Mouse (Mus musculus): ENCODE results near the gene 2210016L21Rik.

Gene 2210016L21Rik

DNA sequence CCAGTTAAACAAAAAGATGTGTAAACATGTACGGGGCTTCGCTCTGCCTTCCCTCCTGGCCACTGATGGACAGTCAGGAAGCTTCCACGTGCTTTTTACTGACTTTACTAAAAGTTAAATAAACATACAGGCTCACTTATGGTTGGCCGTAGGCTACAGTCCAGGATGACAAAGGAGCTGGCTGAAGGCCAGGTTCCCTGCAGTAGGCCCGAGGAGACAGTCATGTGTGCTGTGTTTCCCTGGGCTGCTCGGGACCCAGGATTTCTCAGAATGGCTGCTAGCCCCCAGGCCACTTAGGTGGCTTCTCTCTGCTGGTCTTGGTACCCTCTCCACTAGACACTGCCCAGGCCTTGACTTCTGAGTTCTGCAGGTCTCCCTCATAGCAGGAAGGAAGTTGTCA, 6.9 kb downstream of the 2210016L21Rik start:
- no peak for DNase-seq

DNA sequence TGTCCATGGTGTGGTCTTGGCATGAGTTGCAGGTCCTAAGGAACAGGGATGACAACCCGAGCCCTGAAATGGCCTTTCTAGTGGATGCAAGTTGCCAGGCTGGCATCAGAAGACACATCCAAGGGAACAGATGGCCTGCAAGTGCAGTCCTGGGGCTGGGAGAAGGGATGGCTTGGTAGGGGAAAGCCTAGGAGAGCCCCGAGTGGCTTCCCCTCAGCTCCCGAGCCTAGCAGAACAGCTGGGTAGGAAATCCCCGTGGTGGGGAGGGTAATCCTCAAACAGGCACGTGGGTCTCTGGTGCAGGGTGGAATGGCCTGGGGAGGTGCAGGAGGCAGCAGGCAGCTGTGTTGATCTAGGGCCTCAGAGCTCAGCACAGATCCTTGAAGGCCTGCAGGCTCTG, 7.4 kb downstream of the 2210016L21Rik start:
- no peak for DNase-seq

DNA sequence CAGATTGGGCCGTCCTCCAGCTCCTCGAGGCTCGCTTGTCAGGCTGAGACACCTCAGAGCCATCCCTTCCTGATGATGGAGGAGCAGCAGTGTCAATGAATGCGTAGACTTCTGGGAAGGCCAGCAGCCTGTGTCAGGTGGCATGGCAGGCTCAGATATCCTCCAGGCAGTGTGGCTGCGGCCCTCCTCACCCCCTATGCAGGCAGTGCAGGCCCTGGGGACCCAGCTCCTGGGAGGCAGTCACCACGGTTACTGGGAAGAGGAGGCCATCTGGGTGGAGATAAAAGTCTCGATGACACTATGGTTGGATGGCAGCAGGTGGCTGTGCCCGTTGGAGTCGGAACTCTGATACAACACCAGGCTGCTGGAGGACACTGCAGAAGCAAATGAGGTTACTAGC, 7.9 kb downstream of the 2210016L21Rik start:
- DNase-seq, result no peak

DNA sequence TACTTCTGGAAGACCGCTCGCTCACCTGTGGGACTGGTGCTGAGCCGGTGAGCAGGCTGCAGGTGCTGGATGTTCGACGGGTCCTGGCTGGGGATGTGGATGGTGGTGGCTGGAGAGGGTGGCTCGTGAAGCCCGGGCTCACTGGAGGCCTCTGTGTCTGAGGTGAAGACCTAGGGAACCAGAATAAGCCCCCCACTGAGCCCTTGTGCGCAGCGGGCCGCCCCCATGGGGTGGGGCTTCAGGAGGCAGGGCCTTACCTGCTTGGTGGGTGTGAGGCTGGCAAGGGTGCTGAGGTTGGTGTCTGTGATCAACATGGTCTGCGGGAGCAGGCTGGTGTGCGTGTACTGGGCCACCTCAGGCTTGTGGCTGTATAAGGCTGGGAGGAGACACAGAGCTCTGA, 8.7 kb downstream of the 2210016L21Rik start:
- DNase-seq, result no peak

DNA sequence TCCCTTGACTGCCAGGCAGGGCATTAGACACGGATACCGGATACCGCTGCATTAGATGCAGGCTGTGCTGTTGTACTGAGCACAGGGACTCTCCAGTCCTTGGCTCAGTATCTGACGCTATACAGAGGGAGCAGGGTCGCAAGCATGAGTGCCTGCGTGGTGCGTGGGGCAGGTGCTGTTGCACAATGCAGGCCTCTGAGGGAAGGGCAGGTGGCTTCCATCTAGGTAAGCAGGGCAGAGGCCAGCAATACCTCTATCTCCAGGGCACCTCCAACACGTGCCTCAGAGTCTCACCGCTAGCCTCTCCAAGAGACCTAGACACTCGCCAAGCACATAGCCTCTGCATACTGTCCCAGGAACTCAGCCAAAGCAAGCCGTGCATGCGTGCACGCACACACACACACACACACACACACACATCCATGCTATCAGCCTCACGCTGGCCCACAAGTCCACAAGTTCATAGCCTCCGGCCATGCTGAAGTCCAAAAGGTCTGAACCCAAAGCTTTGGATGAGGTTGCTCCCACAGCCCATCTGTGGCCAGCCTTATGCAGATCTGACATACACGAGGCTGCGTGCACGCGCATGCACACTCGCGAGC, 9.4 kb downstream of the 2210016L21Rik start:
- DNase-seq, result no peak

DNA sequence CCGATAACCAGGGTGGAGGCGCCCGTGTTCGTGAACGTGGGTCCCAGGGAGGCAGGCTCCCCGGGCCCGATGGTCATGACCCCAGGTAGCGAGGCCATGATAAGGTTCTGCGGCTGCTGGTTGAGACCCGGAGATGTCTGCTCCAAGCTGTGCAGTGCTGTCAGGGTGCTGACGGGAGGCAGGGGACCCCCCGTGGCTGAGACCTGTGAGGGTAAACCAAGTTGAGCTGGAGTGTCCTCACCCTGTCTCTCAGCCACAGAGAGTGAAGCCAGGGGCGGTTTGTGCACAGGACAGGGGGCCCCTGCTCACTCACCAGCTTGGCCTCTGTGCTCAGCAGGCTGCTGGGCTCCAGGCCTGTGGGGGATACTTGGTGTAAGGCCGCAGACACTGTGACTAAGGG, 11.4 kb downstream of the 2210016L21Rik start:
- no peak for DNase-seq

DNA sequence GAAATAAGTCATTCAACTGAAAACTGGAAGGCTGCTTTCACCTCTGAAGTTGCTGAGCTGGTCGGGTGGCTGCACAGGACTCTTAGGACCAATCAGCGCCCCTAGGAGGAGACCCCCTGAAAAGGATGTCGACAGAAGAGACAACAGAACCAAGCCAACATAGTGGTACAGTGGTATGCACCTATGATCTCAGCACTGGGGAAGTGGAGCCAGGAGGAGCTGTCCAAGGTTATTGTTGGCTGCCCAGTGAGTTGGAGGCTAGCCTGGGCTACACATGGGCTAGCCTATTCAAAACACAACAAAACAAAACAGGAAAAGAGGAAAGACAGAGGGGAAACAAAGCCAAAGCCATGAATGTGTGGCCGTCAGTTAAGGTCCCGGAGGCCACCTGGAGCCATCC, 16.1 kb downstream of the 2210016L21Rik start:
- no peak for DNase-seq

DNA sequence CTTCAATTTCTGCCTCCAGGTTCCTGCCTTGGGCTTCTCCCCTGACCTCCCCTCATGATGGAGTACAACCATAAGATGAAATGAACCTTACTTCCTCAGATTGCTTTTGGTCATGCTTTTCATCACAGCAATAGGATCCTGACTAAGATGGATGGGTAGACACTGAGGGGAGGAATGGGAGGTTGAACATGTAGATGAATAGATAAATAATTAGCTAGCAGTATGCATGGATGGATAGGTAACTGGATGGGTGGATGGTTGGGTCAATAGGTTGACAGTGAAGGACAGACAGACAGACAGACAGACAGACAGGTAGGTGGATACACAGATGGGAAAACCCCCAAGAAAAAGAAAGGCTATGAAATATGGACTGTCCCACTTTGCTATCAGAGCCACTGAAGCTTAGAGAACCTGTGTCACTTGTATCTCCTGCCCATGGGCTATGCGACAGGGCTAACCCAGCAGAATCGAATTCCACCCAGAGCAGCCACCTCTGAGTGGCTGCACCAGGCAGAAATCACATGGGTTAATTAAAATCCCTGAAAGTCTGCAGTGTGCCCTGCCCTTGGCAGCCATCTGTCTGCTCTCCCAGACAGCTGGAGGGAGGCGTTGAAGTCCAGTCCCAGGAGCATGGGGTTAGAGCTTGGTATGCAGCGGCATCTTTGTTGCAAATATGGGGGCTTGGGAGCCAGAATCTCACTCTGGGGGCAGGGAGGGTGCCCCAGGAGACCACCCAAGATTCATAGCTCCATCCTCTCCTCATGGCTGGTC, 19.8 kb downstream of the 2210016L21Rik start:
- DNase-seq, result no peak

DNA sequence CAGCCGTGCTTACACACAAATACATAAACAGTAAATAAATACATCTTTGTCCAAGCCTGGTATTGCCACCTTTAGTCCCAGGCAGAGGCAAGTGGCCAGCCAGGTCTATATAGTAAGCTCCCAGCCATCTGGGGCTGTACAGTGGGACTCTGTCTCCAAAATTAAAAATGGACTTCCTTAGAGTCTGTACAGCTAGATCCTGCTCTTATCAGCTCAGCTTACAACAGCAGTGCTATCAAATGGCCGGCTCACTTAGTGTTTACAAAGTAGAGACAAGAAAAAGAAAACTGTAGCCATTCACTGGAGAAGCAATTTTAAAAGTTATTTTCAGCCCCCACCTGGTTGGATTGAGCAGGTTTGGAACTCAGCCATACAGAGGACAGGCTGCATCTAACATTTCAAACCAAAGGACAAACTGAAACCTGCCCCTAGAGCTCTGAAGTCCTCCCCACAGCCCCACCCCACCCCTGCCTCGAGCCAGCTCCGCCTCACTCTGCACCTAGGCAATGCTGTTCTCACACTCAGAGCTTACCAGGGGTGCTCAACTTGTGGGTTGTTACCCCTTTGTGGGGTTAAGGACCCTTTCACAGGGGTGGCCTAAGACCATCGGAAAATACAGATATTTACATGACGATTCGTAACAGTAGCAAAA, 22.5 kb downstream of the 2210016L21Rik start:
- DNase-seq, result no peak

DNA sequence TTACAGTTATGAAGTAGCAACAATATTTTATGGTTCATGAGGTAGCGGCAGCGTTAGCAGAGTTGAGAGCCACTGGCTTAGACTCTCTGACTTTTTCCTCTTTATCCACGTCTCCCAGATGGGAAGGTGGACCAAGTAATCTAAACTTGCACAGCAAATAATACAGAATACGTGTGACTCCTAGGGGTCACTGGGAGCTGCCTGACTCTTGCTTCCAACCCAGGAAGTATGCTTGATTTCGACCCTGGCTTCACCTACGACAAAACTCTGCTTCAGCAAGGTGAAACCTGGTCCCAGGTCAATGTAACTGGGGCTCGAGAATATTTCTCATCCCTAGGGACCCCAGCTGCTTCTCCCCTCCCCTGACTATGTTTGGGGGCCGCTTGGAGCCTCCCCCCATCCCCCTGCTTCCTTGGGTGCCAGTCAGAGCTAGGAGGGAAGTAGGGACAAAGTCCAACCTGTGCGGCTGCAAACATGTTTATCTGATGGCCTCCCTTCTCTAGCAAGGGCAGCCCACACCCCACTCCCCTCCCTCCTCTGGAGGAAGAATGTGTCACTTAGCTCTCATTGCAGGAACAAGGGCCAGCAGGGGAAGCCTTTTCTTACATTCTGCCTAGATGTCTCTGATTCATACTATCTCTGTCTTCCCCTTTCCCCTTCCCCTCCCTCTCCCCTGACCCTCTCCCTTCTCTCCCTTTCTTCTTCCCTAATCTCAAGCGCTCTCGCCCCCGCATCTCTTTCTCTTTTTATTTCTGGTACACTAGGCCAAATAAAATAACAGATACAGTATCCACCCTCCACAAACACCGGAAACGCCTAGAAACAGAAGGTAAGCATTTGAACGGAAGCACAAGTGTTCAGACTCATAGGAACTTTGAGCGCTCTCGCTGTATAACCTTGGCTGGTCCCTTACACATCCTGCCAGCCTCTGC, 23.3 kb downstream of the 2210016L21Rik start:
- no peak for DNase-seq

DNA sequence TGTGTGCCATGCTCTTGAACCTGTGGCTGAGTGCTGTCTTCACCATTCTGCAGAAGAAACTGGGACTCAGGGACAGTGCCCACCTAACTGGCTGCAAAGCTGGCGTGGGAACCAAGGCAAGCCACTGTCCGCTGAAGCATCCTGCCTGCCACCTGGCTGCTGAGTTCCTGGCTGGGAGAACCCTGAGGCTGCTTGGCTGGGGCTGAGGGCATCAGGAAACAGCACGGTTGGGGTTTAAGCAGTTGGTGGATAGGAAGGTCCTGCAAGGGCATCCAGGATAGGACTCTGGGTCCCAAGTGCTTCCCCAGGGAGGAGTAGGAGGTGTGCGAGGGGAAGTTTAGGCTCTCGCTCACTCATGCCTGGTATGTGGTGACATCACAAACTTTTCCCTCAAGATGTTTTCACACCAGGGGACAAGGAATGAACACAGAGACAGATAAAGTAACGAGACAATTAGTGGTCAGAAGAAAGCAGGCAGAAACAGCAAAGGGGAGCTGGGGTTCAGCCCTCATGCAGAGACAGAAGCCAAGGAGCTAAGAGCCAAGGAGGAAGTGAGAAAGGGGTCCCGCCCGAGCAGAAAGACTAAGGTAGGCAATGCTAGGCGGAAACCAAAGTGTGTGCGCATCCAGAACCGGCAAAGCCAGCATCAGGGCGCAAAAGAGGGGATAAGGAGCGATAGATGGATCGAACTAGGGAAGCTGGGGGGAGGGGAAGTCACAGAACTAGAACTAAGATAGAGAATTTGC, 25.7 kb downstream of the 2210016L21Rik start:
- no peak for DNase-seq

DNA sequence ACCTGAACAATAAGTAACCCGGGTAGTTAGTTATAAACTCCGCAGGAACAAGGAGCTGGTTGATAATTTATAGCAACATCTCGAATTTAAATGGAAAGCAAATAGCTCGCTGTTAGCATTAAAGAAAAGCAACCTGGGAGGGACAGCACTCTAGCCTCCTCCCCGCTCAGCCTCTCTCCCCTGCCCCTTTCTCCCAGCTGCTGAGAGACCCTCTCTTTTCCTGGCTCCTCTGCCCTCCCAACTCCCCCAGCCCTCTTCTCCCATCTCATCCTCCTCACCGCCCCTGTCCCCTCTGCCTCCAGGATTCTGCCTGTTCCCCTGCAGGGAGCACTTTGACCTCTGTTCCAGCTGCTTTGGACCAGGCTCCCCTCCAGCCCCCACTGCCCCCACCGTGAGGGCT, 26.7 kb downstream of the 2210016L21Rik start:
- no peak for DNase-seq

DNA sequence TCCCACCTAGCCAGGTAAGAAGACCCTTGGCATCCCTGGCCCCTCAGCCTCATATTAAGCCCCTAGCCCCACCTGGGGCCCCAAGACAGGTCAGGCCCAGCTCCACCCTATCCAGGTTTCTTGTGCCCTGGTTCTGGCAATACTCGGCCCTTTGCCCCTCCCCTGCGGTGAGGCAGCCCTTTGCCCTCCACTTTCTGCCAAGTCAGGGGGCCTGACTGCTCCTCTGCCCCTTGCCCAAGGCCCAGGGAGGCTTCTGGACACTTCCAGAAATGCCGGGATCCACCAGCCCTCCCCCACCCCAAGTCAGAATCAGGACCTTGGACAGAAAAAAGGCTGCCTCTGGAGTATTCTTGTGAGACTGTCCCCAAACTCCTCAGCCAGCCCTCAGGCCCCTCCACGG, 27.1 kb downstream of the 2210016L21Rik start:
- no peak for DNase-seq

DNA sequence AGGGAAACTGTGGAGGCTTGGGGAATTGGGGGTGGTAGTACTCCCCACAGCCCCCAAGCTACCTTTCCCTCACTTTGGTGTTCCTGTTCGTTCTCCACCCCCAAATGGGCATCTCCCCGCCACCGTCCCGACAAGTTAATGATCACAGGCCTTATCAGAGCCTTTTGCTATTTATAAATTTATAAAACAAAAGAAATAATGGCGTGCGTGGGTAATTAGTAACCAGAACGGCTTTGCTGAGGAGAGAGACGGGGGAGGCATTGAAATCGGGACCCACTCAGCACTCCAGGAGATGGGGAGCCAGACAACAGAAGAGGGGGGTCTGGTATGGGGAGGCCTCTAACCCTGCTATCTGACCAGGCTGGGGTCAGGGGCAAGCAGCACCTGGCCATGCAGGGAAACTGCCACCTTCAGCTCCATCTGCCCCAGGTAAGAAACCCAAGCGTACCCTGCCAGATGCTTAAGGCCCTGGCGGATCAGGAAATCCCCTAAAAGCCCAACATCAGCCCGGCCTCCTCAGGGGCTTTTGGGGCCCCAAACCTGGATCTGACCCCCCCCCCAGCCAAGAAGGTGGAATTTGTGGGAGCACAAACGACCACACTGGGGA, 27.8 kb downstream of the 2210016L21Rik start:
- DNase-seq, result no peak

DNA sequence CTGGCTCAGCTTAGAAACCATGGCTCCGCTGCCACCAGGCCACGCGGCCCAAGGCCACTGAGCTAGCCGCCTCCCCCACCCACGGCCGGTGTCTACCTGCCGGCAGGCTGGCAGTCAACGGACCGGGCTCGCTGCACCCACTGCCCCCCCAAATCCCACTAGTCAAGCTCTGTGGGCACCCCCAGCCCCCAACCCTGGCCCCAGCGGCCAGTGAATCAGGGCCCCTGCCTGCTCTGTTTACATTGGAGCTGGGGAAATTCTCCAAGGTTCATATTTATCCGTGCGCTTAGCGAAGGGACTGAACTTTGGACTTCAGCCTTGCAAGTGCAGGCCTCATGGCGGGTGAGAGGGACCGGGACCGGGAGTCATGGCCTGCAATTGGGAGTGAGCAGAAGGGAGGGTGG, 28.9 kb downstream of the 2210016L21Rik start, which contains the start of gene Hnf1a:
Gene Hnf1a (minus strand): TSS at position 271 of the 404 bp plus-strand sequence.
- DNase-seq, result no peak

DNA sequence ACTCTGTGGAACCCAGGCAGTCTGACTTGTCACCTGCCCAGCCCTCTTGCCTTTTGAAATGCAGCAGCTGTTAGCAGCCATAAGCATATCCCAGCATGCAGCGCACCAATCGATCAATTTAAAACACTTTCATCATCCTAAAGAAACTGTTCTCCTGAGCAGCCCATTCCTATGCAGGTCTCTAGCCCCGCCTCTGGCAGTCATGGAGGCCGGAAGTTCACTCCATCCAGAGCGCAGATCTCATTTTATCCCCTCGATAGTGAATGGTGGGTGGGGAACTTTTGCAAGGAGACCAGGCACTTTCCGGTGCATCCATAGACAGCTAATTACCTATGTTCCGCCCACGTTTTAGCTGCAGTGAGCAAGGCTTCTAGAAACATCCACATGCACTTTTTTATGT, 30.2 kb downstream of the 2210016L21Rik start:
- no peak for DNase-seq

DNA sequence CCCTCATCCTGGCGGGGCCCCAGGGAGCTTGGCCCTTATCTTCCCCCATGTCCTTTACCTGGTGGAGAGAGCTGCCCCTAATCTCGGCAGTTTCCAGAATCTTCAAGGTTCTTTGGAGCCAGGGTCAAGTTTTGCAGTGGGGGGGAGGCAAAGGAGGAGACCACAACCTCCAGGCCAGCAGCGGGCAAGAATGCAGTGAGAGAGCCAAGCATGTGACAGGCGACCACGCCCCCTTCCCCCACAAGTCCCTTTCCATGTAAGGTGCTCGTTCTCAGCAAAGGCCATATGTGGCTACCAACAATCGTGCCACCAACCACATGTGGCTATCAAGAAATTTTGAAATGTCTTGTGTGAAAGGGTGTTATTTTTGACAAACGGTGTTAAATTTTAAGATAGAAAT, 31.2 kb downstream of the 2210016L21Rik start:
- DNase-seq, result no peak

DNA sequence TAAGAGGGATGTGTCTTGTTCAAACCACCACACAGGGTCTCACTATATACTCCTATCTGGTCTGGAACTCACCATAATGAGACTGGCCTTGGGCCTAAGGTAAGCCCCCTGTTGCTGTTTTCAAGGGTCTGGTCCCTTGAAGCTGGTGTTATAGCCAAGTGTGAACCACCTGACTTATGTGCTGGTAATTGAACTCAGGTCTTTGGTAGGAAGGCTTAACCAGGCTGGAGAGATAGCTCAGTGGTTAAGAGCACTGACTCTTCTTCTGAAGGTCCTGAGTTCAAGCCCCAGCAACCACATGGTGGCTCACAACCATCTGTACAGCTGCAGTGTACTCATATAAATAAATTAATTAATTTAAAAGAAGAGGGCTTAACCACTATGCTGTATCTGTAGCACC, 35.0 kb downstream of the 2210016L21Rik start:
- no peak for DNase-seq

DNA sequence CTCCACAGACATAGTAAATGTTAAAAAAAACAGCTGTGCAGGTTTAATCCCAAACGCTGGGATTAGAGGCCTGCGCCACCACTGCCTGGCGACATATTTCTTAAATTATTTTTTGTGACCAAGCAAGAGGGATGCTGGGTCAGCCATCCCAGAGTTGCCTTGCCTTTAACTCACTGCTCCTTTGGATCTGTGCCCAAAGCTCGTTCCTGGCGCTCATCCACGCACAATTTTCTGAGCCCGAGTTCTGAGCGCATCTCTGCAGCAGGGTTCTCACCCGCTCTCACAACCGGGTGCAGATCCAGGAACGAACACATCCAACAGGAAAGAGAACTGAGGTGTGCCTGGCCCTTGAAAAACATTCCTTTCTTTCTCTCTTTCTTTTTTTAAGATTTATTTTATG, 36.5 kb downstream of the 2210016L21Rik start:
- no peak for DNase-seq

DNA sequence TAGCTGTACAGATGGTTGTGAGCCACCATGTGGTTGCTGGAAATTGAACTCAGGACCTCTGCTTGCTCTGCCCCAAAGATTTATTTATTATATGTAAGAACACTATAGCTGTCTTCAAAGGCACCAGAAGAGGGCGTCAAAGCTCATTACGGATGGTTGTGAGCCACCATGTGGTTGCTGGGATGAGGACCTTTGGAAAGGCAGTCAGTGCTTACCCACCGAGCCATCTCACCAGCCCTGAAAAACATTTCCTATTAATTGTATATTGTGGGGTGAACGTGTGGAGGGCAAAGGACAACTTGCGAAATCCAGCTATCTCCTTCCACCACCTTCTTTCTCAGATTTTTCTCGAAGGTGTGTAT, 36.9 kb downstream of the 2210016L21Rik start:
- DNase-seq, result no peak

DNA sequence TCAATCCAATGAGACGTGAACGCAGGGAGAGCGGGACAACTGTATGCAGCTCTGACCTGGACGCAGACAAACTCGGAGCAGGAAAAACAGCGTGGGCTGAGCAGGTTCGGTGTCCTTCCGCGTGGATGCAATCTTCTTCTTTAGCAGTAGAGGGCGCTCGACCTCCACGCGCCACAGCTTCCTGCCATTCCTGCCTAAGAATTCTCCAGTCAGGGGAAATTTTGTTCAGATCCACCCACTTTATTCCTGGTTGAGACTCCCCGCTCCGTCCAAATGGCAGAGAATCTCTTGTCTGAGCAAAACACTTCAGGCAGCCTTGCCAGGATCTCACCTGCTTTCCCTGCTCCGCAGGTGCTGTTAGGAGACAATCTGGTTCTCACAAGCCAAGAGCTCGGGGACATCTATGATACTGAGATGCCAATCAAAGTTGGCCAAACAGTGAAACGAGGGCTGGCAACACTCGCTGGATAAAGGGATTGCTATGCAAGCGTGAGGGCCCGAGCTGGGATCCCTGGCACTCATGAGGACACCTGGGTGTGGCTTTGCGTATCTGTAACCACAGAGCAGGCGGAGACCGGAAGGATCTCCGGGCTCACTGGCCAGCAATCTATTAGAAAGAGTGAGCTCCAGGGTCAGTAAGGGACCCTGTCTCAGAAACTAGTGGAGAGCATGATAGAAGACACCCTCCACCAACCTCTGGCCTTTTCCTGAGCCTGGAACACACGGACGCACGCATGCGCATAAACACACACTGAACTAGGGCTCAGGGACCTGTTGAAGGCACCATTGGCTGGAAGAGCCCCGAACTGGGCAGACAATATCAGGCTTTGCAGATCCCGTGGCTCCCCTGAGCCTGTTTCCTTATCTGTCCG, 37.5 kb downstream of the 2210016L21Rik start:
- peak; percentile 40 to 45 for DNase-seq
